8 mouse cellular contexts compared by ENCODE assay signal in genomic region chr2:154459851-154460250, GRCm38 (mm10). TPM values are rescaled to one million over a fixed set of nuclear protein-coding genes. Genes with fewer than 3 reads are reported as not detected.
DNase-seq lines count a peak whose midpoint lies in the region; ATAC-seq and TF ChIP-seq lines count a peak whose summit lies in the region.

No protein-coding gene starts in this region.

- 36% methylated on average over 4 of the region's 4 CpGs for WGBS in forebrain, embryonic 14.5 days

- DNase-seq in Muller cell, postnatal 12 days (ENCODE audit: inconsistent ontology term), result peak; percentile 50
- peak; percentile 95 for DNase-seq in brain, embryonic 14.5 days (ENCODE audit: low read depth)
- peak; percentile 91 for DNase-seq in forebrain, embryonic 14.5 days (ENCODE audit: low spot score)
- peak; percentile 44 to 47 for DNase-seq in heart, postnatal 36 days
- DNase-seq in kidney, postnatal 4 days, result peak; percentile 78 to 83
- peak; percentile 82 for DNase-seq in mesoderm, embryonic 11.5 days (ENCODE audit: low read depth, low spot score)
- peak; percentile 32 to 42 for DNase-seq in urinary bladder, postnatal 36 days (ENCODE audit: low spot score in 2 of 2)
- no peak for DNase-seq in thymus, postnatal 14 days

- no peaks in the 10 kb centered on the region for H3K27me3 ChIP-seq in forebrain, embryonic 14.5 days (replicated peaks; ENCODE audit: control insufficient read depth, insufficient read depth, low read length)

- peak; percentile 93 for ATAC-seq in forebrain, embryonic 14.5 days

- H3K4me3 ChIP-seq in forebrain, embryonic 14.5 days (ENCODE audit: low read depth, low read length), result no peak overlapping the region

- H3K36me3 ChIP-seq in forebrain, embryonic 14.5 days (ENCODE audit: control insufficient read depth, insufficient read depth, low read length), result 0 out of 2 replicates have a peak, but pooled peaks cover 5% of the 10 kb centered on the region

- peak overlapping the region; percentile 58; the same call in 1 of the 2 replicates for H3K27ac ChIP-seq in forebrain, embryonic 14.5 days (ENCODE audit: low read depth, low read length)

- H3K4me2 ChIP-seq in forebrain, embryonic 14.5 days (ENCODE audit: low read length), result no peak overlapping the region

- peaks cover 15% of the 10 kb centered on the region for H3K4me1 ChIP-seq in forebrain, embryonic 14.5 days (ENCODE audit: control insufficient read depth, insufficient read depth, low read length)

- no peak overlapping the region for H3K9ac ChIP-seq in forebrain, embryonic 14.5 days (ENCODE audit: low read length)

- TF ChIP-seq POLR2A in brain, embryonic 14.5 days (IDR thresholded peaks at IDR 0.05; ENCODE audit: borderline replicate concordance, extremely low read depth, insufficient read depth, insufficient read length, poor library complexity, severe bottlenecking), result no peak

- TF ChIP-seq CTCF in brain, embryonic 14.5 days (IDR thresholded peaks at IDR 0.05; ENCODE audit: borderline replicate concordance, extremely low read depth, insufficient read depth, insufficient read length), result no peak

- no peaks in the 10 kb centered on the region for H3K9me3 ChIP-seq in forebrain, embryonic 14.5 days (replicated peaks; ENCODE audit: control insufficient read depth, low read length)

- intact Hi-C loops in heart, postnatal 36 days (cut with DNase I), result no loop called here

RNA-seq across cellular contexts. Expression of gene Cbfa2t2, which starts 23.6 kb away (rescaled TPM):
- polyA plus RNA-seq in brain, embryonic 14.5 days (2012; rRNA removed), result 46.3 and 51.1 TPM in 2 replicates
- 51.9 and 59.4 TPM in 2 replicates for polyA plus RNA-seq in forebrain, embryonic 14.5 days (2014; fragmentation: Nextera tagmentation; extraction: Ambion mirVana)
- 10 to 100 TPM; 13.7 to 15.9 TPM for total RNA-seq in heart, postnatal 36 days (2021)

RNA-seq across cellular contexts. Expression of gene Snta1, which starts 52.0 kb away (rescaled TPM):
- polyA plus RNA-seq in brain, embryonic 14.5 days (2012; rRNA removed), result 9.9 and 11.6 TPM in 2 replicates
- 2.6 and 4.6 TPM in 2 replicates for polyA plus RNA-seq in forebrain, embryonic 14.5 days (2014; fragmentation: Nextera tagmentation; extraction: Ambion mirVana)
- 10 to 100 TPM; 70.2 to 99.0 TPM for total RNA-seq in heart, postnatal 36 days (2021)
